Mouse (Mus musculus) embryonic fibroblast, embryonic 13.5 days (primary cell): ENCODE results near the gene 2610301B20Rik. TPM values are rescaled to one million over a fixed set of nuclear protein-coding genes. Genes with fewer than 3 reads are reported as not detected.
"Not testable (repeated sequence)": the region's sequence is repeated elsewhere in the genome, so short reads cannot be mapped to it uniquely, and the experiment has no call there.

ENCODE experiments used
- H3K27ac ChIP-seq: 2 replicates; pipeline ENCODE4 v1.5.1; 2012; ENCODE audit warnings: low read length, control low read depth, inconsistent platforms; ENCODE audit not compliant: insufficient read depth
- H3K4me1 ChIP-seq: 2 replicates; pipeline ENCODE4 v1.6.1; 2011; ENCODE audit warnings: low read length; ENCODE audit not compliant: control insufficient read depth, insufficient read depth
- H3K4me3 ChIP-seq: 2 replicates; pipeline ENCODE4 v1.5.1; 2011; ENCODE audit warnings: mild to moderate bottlenecking, control low read depth, low read length; ENCODE audit not compliant: insufficient read depth
- CTCF ChIP-seq: IDR thresholded peaks from 2 replicates; pipeline ENCODE4 v1.5.1; 2011; ENCODE audit warnings: mild to moderate bottlenecking, control low read depth, low read length, moderate library complexity, borderline replicate concordance; ENCODE audit not compliant: insufficient read depth
- POLR2A ChIP-seq: IDR thresholded peaks from 2 replicates; pipeline ENCODE4 v1.6.1; 2011; ENCODE audit warnings: low read depth, mild to moderate bottlenecking, control low read depth, low read length, moderate library complexity
- polyA plus RNA-seq: library from polyadenylated mRNA; stranded (reverse); fragments of >200 nt; gene quantifications from 2 replicates; pipeline ENCODE4 v1.2.4, GENCODE M21; 2011; ENCODE audit warnings: low read depth; ENCODE audit not compliant: missing spikeins, insufficient read length

Gene 2610301B20Rik
- polyA plus RNA-seq: 18.7 and 23.8 TPM in 2 replicates

DNA sequence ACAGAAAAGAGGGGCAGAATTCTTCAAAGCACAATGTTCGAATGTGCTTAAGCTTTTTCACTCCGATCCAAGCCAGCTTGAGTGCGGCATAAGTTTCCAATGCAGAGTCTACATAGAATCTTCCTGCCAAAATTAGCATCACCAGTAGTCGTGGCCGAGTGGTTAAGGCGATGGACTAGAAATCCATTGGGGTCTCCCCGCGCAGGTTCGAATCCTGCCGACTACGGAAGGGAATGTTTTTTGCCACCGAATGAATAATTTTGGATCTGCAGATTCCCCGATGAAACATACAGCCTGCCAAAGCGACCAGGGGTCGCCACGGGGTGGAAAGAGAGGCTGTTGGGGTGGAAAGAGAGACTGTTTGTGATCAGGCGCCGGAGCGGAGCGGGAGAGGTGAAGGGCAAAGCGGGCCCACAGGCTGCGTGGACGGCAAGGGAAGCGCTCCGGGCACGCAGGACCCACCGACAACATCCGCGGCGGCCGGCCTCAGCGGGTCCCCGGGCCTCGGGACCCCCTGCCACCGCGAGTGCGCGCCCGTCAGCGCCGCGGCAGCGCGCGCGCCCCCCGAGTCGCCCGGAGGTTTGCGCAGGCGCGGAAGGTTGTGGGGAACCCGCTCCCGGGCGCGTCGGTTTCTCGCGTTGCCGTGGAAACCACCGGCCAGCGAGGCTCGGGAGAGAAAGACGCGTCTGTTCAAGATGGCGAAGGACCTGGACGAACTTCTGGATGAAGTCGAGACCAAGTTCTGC, at the start of gene 2610301B20Rik:
TSS of gene 2610301B20Rik (plus strand) at position 579 of the 746 bp plus-strand sequence.
- TF ChIP-seq POLR2A: peak; percentile 55
- TF ChIP-seq CTCF: no peak
- peak within 1 kb of the TSS; percentile 85 for H3K4me3 ChIP-seq
- H3K27ac ChIP-seq: peak within 1 kb of the TSS; percentile 92
- 0 out of 2 replicates have a peak, but pooled peaks cover 2% of the 10 kb centered on the region for H3K4me1 ChIP-seq

DNA sequence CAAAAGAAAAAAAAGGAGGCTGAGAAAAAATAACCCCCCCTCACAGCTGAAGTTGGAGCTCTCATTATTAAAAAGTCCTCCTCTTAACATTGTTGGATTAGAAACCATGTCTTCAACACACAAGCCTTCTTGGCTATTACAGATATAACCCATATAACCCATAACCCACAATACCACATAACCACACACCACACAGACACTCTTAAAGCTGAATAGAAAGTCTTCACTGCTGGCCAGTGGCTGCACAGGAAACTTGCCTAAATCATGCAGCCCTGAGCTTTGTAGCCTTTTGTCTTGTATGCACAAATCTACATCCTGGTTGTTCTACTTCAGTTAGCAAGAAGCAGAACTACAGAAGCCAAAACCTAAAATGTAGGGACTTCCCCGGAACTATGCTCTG, 41.0 kb upstream of the 2610301B20Rik start:
- H3K4me3 ChIP-seq: no peak overlapping the region
- TF ChIP-seq CTCF (no peak), POLR2A (no peak)
- H3K4me1 ChIP-seq: no peaks in the 10 kb centered on the region
- H3K27ac ChIP-seq: no peak overlapping the region

DNA sequence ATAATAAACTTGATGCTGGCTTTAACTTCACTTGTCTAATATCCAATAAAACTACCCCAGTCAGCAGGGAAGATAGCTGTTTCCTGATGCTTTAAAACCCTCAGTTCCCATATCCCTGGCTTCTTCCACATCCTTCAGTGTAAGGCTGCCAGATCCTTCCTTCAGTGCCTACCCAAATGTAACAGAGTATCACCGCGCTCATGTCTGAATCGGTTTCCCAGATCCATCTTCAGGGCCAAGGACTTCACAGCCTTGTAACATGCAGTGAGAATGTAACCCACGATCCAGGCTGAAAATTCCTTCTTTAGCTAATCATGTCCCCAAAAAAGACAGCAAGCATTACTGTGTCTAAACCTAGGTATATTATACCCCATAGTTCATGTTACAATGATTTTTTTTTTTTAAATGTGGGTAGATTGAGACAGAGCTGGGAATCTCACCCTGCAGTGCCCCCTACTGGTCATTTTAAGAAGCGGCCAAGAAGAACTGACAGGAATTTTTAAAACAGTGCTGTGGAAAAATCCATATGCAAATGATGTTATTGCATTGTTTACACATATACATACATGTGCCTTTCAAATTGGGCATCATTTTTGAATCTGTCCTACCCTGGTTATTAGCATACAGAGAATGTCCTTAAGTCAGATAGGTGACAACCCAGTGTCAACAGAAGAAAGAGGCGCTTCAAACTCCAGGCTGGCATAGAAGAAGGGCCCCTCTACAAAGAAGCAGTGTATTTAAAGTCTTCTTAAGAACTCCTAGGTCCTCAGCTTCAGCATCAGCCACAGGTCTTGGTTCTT, 38.8 kb upstream of the 2610301B20Rik start:
- Histone ChIP-seq H3K27ac (no peak overlapping the region), H3K4me1 (no peaks in the 10 kb centered on the region), H3K4me3 (no peak overlapping the region)
- TF ChIP-seq POLR2A (no peak), CTCF (no peak)

DNA sequence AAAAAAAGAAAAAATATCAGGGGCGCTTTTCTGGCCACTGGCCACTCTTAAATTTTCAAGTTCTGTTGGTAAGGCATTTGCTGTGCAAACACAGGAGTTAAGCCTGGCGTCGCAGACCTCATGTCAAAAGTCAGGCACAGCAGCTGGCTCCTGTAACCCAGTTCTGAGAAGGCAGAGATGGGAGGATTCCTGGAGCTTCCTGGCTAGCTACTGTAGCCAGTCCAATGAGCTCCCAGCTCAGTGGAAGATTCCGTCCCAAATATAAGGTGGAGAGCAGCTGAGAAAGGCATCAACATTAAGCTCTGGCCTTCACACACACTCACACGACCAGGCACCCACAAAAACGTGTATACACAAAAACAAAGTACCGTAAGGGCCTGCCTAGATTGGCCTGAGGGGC, 28.4 kb upstream of the 2610301B20Rik start:
- H3K4me3 ChIP-seq: no peak overlapping the region
- no peaks in the 10 kb centered on the region for H3K4me1 ChIP-seq
- TF ChIP-seq POLR2A (no peak), CTCF (no peak)
- no peak overlapping the region for H3K27ac ChIP-seq

DNA sequence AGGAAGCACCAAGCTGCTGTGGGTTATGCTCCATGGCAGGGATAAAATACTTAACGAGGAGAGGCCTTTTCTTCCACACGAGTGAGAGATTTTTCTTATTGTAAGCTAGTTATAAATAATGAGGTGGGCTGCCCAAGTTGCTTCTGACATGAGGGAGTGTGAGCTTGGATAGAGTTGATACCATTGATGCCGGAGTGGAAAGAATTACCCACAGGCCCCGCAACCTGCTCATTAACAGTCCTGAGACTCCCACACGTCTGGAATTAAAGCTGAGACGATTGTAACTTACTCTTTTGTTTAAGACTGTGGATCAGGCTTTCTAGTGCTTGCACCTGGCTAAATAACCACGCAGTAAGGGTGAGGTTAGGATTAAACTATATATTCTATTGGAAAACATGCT, 24.5 kb upstream of the 2610301B20Rik start:
- TF ChIP-seq CTCF (no peak), POLR2A (no peak)
- Histone ChIP-seq H3K27ac (no peak overlapping the region), H3K4me3 (no peak overlapping the region), H3K4me1 (no peaks in the 10 kb centered on the region)

DNA sequence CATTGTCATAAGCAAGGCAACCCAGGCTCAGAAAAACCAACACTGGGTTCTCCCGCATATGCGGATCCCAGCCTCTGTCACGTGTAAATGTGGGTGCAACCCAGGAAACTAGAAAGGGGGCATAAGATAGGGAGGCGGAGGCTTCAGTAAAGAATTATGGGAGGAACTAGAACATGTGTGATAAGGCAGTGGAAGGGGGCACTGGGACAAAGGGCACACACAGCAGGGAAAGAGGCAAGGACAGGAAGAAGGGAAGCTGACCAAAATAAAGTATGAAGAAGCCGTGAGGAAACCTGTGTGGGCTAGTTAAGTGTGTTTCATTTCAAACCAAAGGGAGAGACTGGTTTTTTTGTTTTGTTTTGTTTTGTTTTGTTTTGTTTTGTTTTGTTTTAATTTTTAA, 23.3 kb upstream of the 2610301B20Rik start:
- no peak overlapping the region for H3K4me3 ChIP-seq
- H3K27ac ChIP-seq: no peak overlapping the region
- TF ChIP-seq POLR2A (no peak), CTCF (no peak)
- H3K4me1 ChIP-seq: no peaks in the 10 kb centered on the region

DNA sequence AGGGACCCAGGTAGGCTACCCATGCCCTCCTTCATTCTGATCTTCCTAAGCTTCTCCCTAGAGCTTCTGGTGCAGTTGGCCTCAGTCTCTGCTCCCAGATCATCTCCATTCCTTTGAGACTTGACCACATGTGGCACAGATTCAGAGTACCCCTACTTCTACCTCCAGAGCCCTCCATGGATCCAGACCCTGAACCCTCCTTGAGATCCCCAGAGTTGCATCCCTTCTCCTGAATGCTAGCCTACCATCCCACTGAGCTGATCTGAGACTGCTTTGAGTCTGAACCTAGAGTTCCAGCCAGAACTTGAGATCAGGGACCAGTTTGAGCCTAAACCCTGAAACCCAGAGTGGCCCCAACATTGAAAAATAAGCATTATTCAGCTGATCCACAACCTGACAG, 15.1 kb upstream of the 2610301B20Rik start:
- H3K27ac ChIP-seq: no peak overlapping the region
- TF ChIP-seq POLR2A: no peak
- TF ChIP-seq CTCF: no peak
- H3K4me3 ChIP-seq: no peak overlapping the region
- H3K4me1 ChIP-seq: no peaks in the 10 kb centered on the region

DNA sequence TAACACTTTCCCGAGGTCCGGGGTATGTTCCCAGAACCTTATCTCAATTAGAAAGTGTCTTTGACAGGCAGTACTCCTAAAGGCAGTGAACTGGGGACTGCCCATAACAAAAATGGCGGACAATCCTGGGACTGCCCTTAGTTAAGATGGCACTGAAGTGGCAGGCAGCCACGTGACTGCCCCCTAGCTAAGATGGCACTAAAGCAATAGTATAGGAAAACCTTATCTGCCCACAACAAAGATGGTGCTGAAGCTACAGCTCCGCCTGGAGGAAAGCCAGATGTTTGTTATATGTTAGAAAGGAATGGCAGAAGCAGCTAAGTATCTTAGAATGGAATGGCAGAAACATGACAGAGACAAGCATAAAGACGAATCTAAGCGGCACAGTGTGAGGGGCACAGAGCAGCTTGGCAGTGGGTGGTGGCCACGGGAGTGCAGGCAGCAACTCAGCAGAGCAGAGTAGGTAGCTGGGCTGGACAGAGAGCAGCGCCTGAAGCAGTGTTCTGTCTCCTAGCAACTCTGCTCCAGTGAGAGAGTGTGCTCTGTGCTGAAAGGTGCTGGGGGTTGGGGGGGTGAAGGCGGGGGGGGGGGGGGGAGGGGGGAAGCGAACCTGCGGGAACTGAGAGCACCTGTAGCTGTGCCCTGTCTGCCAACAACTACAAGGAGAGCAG, 14.3 kb upstream of the 2610301B20Rik start:
- H3K4me3 ChIP-seq: no peak overlapping the region
- no peak overlapping the region for H3K27ac ChIP-seq
- no peaks in the 10 kb centered on the region for H3K4me1 ChIP-seq
- TF ChIP-seq POLR2A (no peak), CTCF (no peak)

DNA sequence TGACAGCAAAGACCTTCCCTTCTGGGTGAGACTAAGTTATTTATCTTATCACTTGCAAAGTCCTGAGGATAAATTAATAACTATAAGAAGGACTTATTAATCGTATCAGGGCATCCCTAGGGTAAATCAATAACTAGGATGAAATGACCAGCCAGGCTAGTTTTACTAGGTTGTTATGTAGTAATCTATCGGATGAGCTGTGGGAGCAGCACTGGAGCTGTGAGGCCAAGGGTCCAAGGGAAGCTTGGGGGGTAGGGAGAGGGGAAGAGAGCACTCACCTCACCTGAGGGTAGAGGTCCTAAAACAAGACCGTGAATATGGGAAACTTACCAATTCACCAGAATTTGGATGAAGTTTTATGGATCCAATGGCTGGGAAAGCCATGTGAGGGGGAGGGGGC, 13.5 kb upstream of the 2610301B20Rik start:
- H3K4me3 ChIP-seq: no peak overlapping the region
- H3K4me1 ChIP-seq: no peaks in the 10 kb centered on the region
- no peak for TF ChIP-seq POLR2A
- no peak for TF ChIP-seq CTCF
- H3K27ac ChIP-seq: no peak overlapping the region

DNA sequence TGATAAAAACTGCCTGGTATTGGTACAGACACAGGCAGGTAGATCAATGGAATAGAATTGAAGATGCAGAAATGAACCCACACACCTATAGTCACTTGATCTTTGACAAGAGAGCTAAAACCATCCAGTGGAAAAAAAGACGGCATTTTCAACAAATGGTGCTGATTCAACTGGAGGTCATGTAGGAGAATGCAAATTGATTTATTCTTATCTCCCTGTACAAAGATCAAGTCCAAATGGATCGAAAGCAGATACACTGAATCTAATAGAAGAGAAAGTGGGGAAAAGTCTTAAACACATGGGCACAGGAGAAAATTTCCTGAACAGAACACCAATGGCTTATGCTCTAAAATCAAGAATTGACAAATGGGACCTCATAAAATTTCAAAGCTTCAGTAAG, 11.4 kb upstream of the 2610301B20Rik start:
- not testable (repeated sequence) for H3K27ac ChIP-seq, H3K4me3 ChIP-seq, H3K4me1 ChIP-seq
